Mouse (Mus musculus) myocyte (in vitro differentiated cells): ENCODE data around the gene Sgpp1. TPM values are rescaled to one million over a fixed set of nuclear protein-coding genes. Genes with fewer than 3 reads are reported as not detected.
A peak's percentile ranks its signal among the peaks of the same experiment; 100 is the strongest.

Source experiments
- H3K27me3 ChIP-seq: one replicate; pipeline ENCODE4 v1.6.1; 2011; ENCODE audit not compliant: control insufficient read depth, insufficient read depth, insufficient read length
- H3K36me3 ChIP-seq: one replicate; pipeline ENCODE4 v1.6.1; 2011; ENCODE audit not compliant: control insufficient read depth, insufficient read depth
- H3K4me2 ChIP-seq: one replicate; pipeline ENCODE4 v1.6.1; 2011; ENCODE audit warnings: low read depth, control low read depth
- H3K4me3 ChIP-seq: one replicate; pipeline ENCODE4 v1.5.1; 2011; ENCODE audit warnings: mild to moderate bottlenecking, control low read depth, moderate library complexity
- H3K79me2 ChIP-seq: one replicate; pipeline ENCODE4 v1.6.1; 2011; ENCODE audit not compliant: control insufficient read depth, insufficient read depth
- H3ac ChIP-seq: one replicate; pipeline ENCODE4 v1.6.1; 2011; ENCODE audit not compliant: control insufficient read depth, insufficient read length
- CEBPB ChIP-seq: IDR thresholded peaks from 2 replicates; pipeline ENCODE4 v1.6.1; 2011; ENCODE audit warnings: mild to moderate bottlenecking, moderate library complexity; ENCODE audit not compliant: poor library complexity, insufficient read depth, severe bottlenecking
- E2F4 ChIP-seq: IDR thresholded peaks from one replicate; pipeline ENCODE4 v1.6.1; 2011; ENCODE audit warnings: mild to moderate bottlenecking, control low read depth, moderate library complexity; ENCODE audit not compliant: insufficient read depth
- MAX ChIP-seq: IDR thresholded peaks from one replicate; pipeline ENCODE4 v1.6.1; 2011; ENCODE audit warnings: low read depth, mild to moderate bottlenecking, control low read depth
- MYOD1 ChIP-seq, 3 experiments: IDR thresholded peaks; one replicate each; pipeline ENCODE4 v1.6.1; 2011; ENCODE audit warnings: control low read depth in 2 of 3, low read depth in 2 of 3, mild to moderate bottlenecking in 2 of 3, moderate library complexity in 1 of 3; ENCODE audit not compliant: insufficient read length in 2 of 3, control insufficient read depth in 1 of 3
- MYOG ChIP-seq, 3 experiments: IDR thresholded peaks; one replicate each; pipeline ENCODE4 v1.6.1; 2011; ENCODE audit warnings: control low read depth in 2 of 3, low read depth in 2 of 3, mild to moderate bottlenecking in 2 of 3; ENCODE audit not compliant: insufficient read length in 2 of 3, control insufficient read depth in 1 of 3, insufficient read depth in 1 of 3
- POLR2A ChIP-seq: IDR thresholded peaks from one replicate; pipeline ENCODE4 v1.6.1; 2011; ENCODE audit warnings: low read depth, mild to moderate bottlenecking, control low read depth, moderate library complexity; ENCODE audit not compliant: insufficient read length
- POLR2AphosphoS2 ChIP-seq: IDR thresholded peaks from one replicate; pipeline ENCODE4 v1.6.1; 2011; ENCODE audit warnings: low read depth, control low read depth; ENCODE audit not compliant: insufficient read length
- REST ChIP-seq: IDR thresholded peaks from one replicate; pipeline ENCODE4 v1.6.1; 2011; ENCODE audit warnings: mild to moderate bottlenecking, control low read depth, moderate library complexity; ENCODE audit not compliant: insufficient read depth, insufficient read length
- SRF ChIP-seq: IDR thresholded peaks from one replicate; pipeline ENCODE4 v1.6.1; 2011; ENCODE audit warnings: low read depth; ENCODE audit not compliant: control insufficient read depth, insufficient read length
- TCF12 ChIP-seq: IDR thresholded peaks from one replicate; pipeline ENCODE4 v1.6.1; 2011; ENCODE audit warnings: mild to moderate bottlenecking, control low read depth; ENCODE audit not compliant: poor library complexity, insufficient read depth, severe bottlenecking
- TCF3 ChIP-seq: IDR thresholded peaks from one replicate; pipeline ENCODE4 v1.6.1; 2011; ENCODE audit warnings: low read depth, control low read depth; ENCODE audit not compliant: insufficient read length
- USF1 ChIP-seq: IDR thresholded peaks from one replicate; pipeline ENCODE4 v1.6.1; 2011; ENCODE audit warnings: low read depth, mild to moderate bottlenecking, control low read depth, moderate library complexity
- polyA plus RNA-seq: library from polyadenylated mRNA; unstranded; fragments of >200 nt; fragmentation: generic; extraction: Trizol; gene quantifications from one replicate; pipeline ENCODE4 v1.2.1, GENCODE M21; 2012; ENCODE audit warnings: missing spikeins

The Sgpp1 gene
- polyA plus RNA-seq, 1 experiment = 4.9 TPM

GRCm38 (mm10) chr12:75734167-75734566, 1.4 kb downstream of the Sgpp1 start:
- no peaks in the 10 kb centered on the region for H3K27me3 ChIP-seq
- peak overlapping the region; percentile 77 for H3ac ChIP-seq
- peaks cover 55% of the 10 kb centered on the region for H3K79me2 ChIP-seq
- TF ChIP-seq REST (no peak), TCF3 (no peak), MYOG (IDR thresholded peaks at IDR 0.05; ENCODE audit: control insufficient read depth in 1 of 3, insufficient read depth in 1 of 3, insufficient read length in 2 of 3, low read depth in 2 of 3) (no peak), MYOD1 (IDR thresholded peaks at IDR 0.05; ENCODE audit: control insufficient read depth in 1 of 3, insufficient read length in 2 of 3, low read depth in 2 of 3) (no peak), POLR2A (no peak), POLR2AphosphoS2 (no peak), USF1 (no peak), CEBPB (no peak), E2F4 (no peak), MAX (no peak), TCF12 (no peak), SRF (no peak)
- H3K4me2 ChIP-seq = peak overlapping the region; percentile 75
- peak overlapping the region; percentile 55 for H3K4me3 ChIP-seq
- H3K36me3 ChIP-seq = no peaks in the 10 kb centered on the region

DNA sequence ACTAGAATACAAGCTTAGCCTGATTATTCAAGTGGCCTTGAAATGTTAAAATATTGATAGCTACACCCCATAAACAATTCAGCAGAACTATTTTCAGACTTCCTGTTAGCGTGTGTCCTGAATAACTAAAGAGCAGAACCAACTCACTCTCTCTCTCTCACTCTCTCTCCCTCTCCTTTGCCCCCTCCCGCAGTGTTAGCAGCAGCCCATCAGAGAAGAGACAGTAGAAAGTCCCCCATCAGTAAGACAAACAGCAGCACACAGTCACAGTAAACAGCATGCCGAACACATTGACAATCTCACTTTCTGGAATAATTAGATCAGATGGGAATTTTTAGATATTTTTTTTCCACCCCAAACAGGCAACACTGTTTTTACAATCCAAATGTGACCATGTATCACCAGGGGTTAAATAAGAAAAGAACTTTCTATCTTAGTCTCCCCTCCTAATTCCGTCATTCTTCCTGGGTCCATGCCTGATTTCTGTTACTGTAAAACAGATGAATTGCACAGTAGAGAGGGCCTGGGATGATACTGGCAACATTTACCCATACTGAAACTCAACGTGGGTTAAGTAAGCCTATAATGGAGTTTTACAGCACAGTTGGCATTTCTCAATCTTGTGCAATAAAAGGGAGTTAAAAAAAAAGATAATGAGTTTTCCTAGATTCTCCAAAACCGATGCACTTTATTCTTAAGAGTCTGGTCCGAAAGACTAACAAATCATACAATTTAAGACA, 2.0 kb downstream of the Sgpp1 start:
- H3K27me3 ChIP-seq = no peaks in the 10 kb centered on the region
- no peak for TF ChIP-seq REST
- TF ChIP-seq USF1 = no peak
- TF ChIP-seq MYOG (IDR thresholded peaks at IDR 0.05; ENCODE audit: control insufficient read depth in 1 of 3, insufficient read depth in 1 of 3, insufficient read length in 2 of 3, low read depth in 2 of 3) = no peak
- TF ChIP-seq POLR2AphosphoS2 = no peak
- no peak for TF ChIP-seq MAX
- TF ChIP-seq TCF3 = no peak
- no peak for TF ChIP-seq SRF
- TF ChIP-seq E2F4 = no peak
- no peak for TF ChIP-seq TCF12
- no peak for TF ChIP-seq POLR2A
- TF ChIP-seq CEBPB = no peak
- no peak for TF ChIP-seq MYOD1 (IDR thresholded peaks at IDR 0.05; ENCODE audit: control insufficient read depth in 1 of 3, insufficient read length in 2 of 3, low read depth in 2 of 3)
- H3K4me2 ChIP-seq = peak overlapping the region; percentile 75
- H3K4me3 ChIP-seq = peak overlapping the region; percentile 55
- no peaks in the 10 kb centered on the region for H3K36me3 ChIP-seq
- peaks cover 61% of the 10 kb centered on the region for H3K79me2 ChIP-seq
- no peak overlapping the region for H3ac ChIP-seq

GRCm38 (mm10) chr12:75731927-75732443, 3.5 kb downstream of the Sgpp1 start:
- Histone ChIP-seq H3K4me3 (no peak overlapping the region), H3K27me3 (no peaks in the 10 kb centered on the region), H3K4me2 (no peak overlapping the region), H3ac (no peak overlapping the region), H3K79me2 (peaks cover 61% of the 10 kb centered on the region), H3K36me3 (no peaks in the 10 kb centered on the region)
- no peak for TF ChIP-seq MAX
- TF ChIP-seq USF1 = no peak
- TF ChIP-seq TCF12 = no peak

- Histone ChIP-seq H3K4me3 (no peak overlapping the region), H3K79me2 (peaks cover 66% of the 10 kb centered on the region), H3ac (no peak overlapping the region), H3K36me3 (no peaks in the 10 kb centered on the region), H3K27me3 (no peaks in the 10 kb centered on the region), H3K4me2 (no peak overlapping the region)
- no peak for TF ChIP-seq USF1
- no peak for TF ChIP-seq SRF
- TF ChIP-seq MYOG (IDR thresholded peaks at IDR 0.05; ENCODE audit: control insufficient read depth in 1 of 3, insufficient read depth in 1 of 3, insufficient read length in 2 of 3, low read depth in 2 of 3) = no peak
- no peak for TF ChIP-seq MYOD1 (IDR thresholded peaks at IDR 0.05; ENCODE audit: control insufficient read depth in 1 of 3, insufficient read length in 2 of 3, low read depth in 2 of 3)
- no peak for TF ChIP-seq POLR2AphosphoS2
- TF ChIP-seq POLR2A = no peak
- no peak for TF ChIP-seq TCF12
- TF ChIP-seq E2F4 = no peak
- TF ChIP-seq MAX = no peak
- TF ChIP-seq CEBPB = no peak
- no peak for TF ChIP-seq REST
- no peak for TF ChIP-seq TCF3
These were observed 4.0 kb downstream of the Sgpp1 start for GRCm38 (mm10) chr12:75731508-75731907.

- Histone ChIP-seq H3K4me2 (no peak overlapping the region), H3K27me3 (no peaks in the 10 kb centered on the region), H3K79me2 (peaks cover 72% of the 10 kb centered on the region), H3K36me3 (no peaks in the 10 kb centered on the region), H3K4me3 (no peak overlapping the region), H3ac (no peak overlapping the region)
- TF ChIP-seq SRF (no peak), REST (no peak), MYOD1 (IDR thresholded peaks at IDR 0.05; ENCODE audit: control insufficient read depth in 1 of 3, insufficient read length in 2 of 3, low read depth in 2 of 3) (no peak), POLR2AphosphoS2 (no peak), TCF12 (no peak), USF1 (no peak)
These were observed 5.1 kb downstream of the Sgpp1 start for GRCm38 (mm10) chr12:75730458-75730857.
